Mouse (Mus musculus) thymus, postnatal 0 days (tissue): ENCODE measurements around the gene Tmigd1. TPM values are rescaled to one million over a fixed set of nuclear protein-coding genes. Genes with fewer than 3 reads are reported as not detected.
A peak's percentile ranks its signal among the peaks of the same experiment; 100 is the strongest.

Experiments
- DNase-seq: peaks from one replicate; pipeline ENCODE4 v3.0.0-alpha.2; 2015; ENCODE audit warnings: low spot score
- polyA plus RNA-seq: library from polyadenylated mRNA; unstranded; fragments of >200 nt; fragmentation: Nextera tagmentation; extraction: Ambion mirVana; gene quantifications from 2 replicates; pipeline ENCODE4 v1.2.1, GENCODE M21; 2015

Gene Tmigd1
- polyA plus RNA-seq = 1.3 and 1.8 TPM in 2 replicates

- no peak for DNase-seq
These were observed at the start of gene Tmigd1 for GRCm38 (mm10) chr11:76901579-76902361. TSS of gene Tmigd1 (plus strand) at chr11:76902159.

DNA sequence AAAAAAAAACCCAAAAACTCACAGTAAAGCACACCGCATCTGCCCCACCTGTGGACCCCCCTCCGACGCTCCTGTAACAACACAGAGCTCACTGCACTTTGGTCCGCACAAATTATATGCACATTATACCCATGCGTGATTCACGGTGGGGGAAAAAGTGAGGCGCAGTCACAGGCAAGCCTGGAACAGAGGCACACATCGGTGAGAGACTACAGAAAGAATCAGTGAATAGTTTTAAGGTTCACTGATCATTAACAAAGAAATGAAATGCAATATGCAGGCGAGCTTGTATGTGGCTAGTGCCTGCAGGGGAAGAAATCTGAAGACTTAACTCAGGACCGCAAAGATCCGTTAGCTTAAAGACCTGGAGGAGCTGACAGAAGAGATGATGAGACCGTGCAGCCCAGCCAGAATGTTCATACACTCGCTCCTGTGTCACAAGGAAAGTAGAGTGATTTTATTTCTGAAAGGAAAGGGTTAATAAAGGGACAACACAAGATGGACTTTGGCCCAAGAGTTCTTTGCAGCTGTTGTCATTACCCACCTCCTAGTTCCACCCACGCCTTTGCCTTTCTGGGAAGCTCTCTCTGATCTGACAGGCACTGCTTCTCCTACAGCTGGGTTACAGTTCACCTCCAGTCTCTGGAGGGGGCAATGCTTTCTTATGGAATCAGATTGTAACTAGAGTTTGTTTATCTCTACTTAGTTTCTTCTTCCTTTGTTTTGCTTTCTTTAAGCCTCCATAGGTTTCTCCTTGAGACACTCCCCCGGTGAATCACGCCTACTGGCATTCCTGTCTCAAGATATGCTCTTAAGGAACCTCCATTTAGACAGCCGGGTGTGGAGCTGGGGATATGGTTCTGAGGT, 47.3 kb upstream of the Tmigd1 start:
- no peak for DNase-seq

GRCm38 (mm10) chr11:76856601-76857000, 45.4 kb upstream of the Tmigd1 start:
- no peak for DNase-seq

GRCm38 (mm10) chr11:76857111-76857510, 44.8 kb upstream of the Tmigd1 start:
- no peak for DNase-seq

DNA sequence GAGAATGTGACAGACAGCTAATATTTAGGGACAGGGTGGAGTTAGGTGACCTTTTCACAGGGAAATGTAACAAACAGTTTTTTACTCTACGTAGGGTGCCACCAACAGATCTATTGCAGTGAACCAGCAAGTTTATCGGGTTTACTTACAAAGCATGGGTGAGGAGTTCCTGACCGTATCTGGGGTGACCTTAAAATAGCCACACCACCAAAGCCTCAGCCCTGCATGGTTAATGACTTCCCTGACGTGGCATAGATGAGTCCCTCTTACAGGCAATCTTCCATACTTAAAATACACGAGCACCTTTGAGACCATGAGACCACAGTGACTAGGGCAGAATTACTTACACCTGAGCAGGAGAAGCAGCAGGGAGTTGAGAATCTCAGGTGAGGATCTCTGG, 43.2 kb upstream of the Tmigd1 start:
- DNase-seq = no peak

DNA sequence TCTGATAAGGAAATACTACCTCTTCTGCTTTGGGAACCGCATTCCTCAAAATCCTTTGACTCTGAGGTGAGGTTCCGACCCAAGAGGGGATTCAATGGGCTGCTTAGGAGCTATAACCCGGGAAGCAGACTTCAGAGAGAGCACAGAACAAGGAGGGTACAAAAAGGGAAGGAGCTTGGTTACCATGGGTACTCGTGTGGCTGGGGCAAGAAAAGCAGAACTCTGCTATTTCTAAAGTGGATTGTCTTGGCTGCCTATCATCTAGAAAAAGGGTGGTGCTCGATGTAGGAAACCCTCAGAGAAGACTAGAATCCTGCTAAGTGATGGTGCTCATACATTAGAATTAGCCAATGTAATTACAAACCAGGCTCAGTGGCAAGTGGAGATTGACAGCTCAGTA, 42.7 kb upstream of the Tmigd1 start:
- DNase-seq = no peak

DNA sequence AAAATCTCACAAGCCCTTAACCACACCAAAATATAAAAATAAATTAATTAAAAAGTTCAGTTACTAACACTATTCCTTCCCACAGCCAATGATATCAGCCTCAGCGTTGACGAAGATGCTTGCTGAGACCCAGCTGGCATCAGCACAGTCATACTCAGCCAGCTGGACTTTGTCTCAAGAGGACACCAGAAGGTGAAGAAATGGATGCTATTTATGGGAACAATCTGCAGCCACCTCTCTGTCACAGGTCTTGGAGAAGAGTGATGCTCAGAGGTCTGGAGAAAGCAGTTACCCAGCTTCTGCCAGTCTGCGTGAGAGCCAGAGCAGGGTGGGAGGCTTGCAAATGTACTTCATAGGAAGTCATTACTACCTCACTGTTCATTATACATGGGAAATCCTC, 40.8 kb upstream of the Tmigd1 start:
- DNase-seq = no peak

- no peak for DNase-seq
These were observed 29.3 kb upstream of the Tmigd1 start for GRCm38 (mm10) chr11:76872556-76873234.

GRCm38 (mm10) chr11:76873865-76874264, 28.1 kb upstream of the Tmigd1 start:
- no peak for DNase-seq

GRCm38 (mm10) chr11:76874766-76875165, 27.2 kb upstream of the Tmigd1 start:
- DNase-seq = no peak

- DNase-seq = peak; percentile 57
These were observed 22.1 kb upstream of the Tmigd1 start for GRCm38 (mm10) chr11:76879816-76880215.

DNA sequence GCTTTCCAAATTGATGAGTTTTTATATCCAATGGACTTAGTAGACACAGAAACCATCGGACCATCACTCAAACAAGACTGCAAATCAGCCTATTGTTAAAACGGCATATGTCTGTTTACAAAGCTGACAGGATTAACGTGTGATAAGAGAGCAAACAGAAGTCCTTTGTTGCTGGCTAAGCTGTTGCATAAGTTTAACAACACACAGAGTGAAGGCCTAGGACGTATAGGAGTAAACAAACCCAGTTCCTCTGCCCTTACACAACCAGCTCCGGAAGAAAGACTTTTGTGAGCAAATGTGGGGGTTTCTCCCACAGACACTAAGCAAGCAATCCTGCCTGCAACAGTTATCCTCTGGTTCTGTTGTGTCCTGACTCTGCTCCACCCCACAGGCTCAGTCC, 17.5 kb upstream of the Tmigd1 start:
- DNase-seq = no peak

DNA sequence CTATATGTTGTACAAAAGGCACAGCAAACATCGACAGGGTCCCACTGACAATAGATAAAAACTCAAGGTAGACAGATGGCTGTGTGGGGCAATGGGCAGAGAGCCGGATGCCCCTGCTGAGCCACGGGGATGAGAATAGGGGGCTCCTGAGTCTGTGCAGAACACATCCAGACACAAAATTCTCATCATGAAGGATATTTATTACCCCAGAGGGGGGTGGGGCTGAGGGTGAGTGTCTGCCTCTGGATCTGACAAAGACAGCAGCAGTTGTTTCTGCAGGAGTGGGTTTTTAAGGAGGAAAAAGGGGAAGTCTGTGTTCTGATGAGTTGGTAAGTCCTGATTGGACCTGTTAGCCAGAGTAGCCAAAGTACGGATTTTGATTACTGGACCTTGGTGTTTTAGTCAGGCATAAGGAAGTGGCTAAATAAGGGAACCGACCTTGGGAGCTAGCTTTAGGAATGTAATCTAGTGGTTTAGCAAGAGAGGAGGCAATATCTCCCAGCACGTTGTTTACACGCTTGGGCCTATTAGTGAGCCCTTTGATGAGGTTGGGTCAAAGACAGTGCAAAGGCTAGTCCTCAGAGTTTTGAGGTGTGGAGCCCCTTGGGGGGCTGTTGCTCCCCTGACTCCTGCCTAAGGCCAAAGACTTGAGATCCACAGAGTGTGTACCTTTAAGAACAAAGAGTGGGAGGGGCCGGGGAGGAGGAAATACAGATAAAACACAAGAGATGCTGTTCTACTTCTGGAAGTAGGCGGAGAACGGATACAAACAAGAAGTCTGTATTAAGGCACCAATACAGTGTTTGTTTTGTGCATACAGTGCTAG, 12.4 kb upstream of the Tmigd1 start:
- DNase-seq = peak; percentile 58

- DNase-seq = no peak
These were observed 10.8 kb upstream of the Tmigd1 start for GRCm38 (mm10) chr11:76891171-76891570.

DNA sequence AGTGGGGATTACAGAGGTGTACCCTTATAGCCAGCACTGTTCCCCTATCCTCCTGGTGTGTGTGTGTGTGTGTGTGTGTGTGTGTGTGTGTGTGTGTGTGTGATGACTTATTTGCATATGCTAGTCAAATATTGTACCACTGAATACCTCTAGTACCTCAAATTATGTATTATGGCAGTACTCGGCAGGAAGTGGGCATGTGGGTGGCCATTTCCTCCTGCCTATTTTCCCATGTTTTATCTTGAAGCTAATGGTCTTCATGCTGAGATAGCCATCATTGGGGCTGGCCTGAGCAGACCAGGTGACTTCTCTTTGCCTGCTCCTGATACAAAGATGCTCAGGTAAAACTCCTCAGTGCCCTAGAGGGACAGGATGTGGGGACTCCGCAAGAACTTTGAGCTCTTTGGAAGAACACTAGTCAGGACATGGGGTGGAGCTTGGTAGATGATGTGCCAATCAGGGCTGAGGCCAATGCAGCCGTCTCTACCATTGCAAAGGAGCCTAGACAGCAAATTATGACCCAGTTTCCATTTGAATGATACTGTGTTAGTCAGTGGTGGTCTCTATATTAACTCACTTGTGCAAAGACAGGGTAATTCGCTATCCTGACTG, 10.1 kb upstream of the Tmigd1 start:
- no peak for DNase-seq

DNA sequence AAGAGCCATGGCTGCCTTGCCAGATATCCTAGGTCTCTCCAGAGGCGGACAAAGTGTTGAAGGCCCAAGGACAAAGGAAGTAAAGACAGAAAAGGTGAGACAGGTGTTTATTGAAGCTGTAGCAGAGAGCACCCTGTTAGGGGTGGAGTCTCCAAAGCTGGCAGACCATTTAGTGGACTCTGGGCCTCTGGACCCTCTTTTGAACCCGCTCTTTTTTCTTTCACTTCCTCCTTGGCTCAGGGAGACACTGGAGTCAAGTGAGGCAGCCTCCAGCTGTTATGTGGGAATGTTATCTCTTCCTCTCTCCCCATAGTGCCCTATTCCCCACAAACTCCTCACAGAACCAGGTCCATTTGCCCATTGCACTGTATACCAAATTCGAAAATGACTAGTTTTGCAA, 9.0 kb upstream of the Tmigd1 start:
- no peak for DNase-seq

DNA sequence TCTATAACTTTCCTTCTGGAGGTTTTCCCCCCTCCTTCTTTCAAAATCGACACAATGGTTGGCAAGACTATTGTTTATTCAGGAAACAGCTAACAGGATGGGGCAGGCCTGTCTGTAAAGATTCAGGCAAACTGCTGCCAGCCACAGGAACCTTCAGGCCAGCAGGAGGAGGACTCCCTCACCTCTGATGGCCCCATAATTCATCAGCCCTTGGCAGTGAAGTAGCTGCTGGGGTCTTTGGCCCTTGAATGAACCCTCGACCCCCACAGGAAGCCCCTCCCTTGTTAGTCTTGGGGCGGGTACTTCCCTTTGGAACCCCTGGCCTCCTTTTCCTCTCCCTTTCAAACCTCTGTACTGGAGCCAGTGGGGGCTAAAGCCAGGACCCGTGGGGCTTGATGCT, 8.4 kb upstream of the Tmigd1 start:
- DNase-seq = no peak

- DNase-seq = peak; percentile 38
These were observed 7.7 kb upstream of the Tmigd1 start for GRCm38 (mm10) chr11:76894240-76894639.

- DNase-seq = no peak
These were observed 5.6 kb upstream of the Tmigd1 start for GRCm38 (mm10) chr11:76896360-76896759.

DNA sequence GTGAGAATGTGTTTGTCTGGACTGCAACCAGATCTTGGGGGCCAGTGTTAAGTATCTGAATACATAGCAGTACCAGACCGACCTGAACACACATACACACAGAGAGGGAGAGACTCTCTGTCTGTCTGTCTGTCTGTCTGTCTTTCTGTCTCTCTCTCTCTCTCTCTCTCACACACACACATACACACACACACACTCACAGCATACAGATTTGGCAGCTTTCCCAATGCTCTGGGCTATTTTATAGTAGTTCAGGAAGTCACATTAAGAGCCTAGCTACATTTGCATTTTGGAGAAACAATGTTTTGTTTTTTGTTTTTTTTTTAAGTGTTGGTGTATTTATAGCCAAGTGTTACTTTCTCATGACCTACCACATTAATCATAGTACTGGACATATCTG, 4.8 kb upstream of the Tmigd1 start:
- no peak for DNase-seq

- DNase-seq = no peak
These were observed 4.1 kb upstream of the Tmigd1 start for GRCm38 (mm10) chr11:76897871-76898270.
